Mouse (Mus musculus) megakaryocyte, embryonic 14.5 days (primary cell): ENCODE data around the gene Med28. TPM values are rescaled to one million over a fixed set of nuclear protein-coding genes. Genes with fewer than 3 reads are reported as not detected.
A peak's percentile ranks its signal among the peaks of the same experiment; 100 is the strongest.

Experiments used
- H3K27me3 ChIP-seq: replicated peaks from 2 replicates; pipeline ENCODE3; 2012; ENCODE audit warnings: inconsistent platforms
- H3K36me3 ChIP-seq: replicated peaks from 2 replicates; pipeline ENCODE3; 2012; ENCODE audit warnings: low read length, inconsistent platforms, mixed read lengths
- H3K4me1 ChIP-seq: 2 replicates; pipeline ENCODE4 v1.6.1; 2012; ENCODE audit warnings: inconsistent platforms
- H3K4me3 ChIP-seq: replicated peaks from 2 replicates; pipeline ENCODE3; 2012; ENCODE audit warnings: moderate library complexity, mild to moderate bottlenecking, inconsistent platforms
- H3K9me3 ChIP-seq: 2 replicates; pipeline ENCODE4 v1.6.1; 2012; ENCODE audit warnings: inconsistent platforms
- FLI1 ChIP-seq: IDR thresholded peaks from 2 replicates; pipeline ENCODE4 v1.6.1; 2012; ENCODE audit warnings: low read length, inconsistent platforms, mixed read lengths
- GATA1 ChIP-seq: IDR thresholded peaks from 3 replicates; pipeline ENCODE4 v1.6.1; 2012; ENCODE audit warnings: mixed read lengths, low read length, inconsistent platforms, borderline replicate concordance
- polyA plus RNA-seq: library from polyadenylated mRNA; stranded (reverse); fragments of >175 nt; gene quantifications from 2 replicates; pipeline ENCODE4 v1.2.3, GENCODE M21; 2012; ENCODE audit warnings: low replicate concordance; ENCODE audit not compliant: insufficient read depth

Gene Med28
- polyA plus RNA-seq, 1 experiment: 28.8 TPM

DNA sequence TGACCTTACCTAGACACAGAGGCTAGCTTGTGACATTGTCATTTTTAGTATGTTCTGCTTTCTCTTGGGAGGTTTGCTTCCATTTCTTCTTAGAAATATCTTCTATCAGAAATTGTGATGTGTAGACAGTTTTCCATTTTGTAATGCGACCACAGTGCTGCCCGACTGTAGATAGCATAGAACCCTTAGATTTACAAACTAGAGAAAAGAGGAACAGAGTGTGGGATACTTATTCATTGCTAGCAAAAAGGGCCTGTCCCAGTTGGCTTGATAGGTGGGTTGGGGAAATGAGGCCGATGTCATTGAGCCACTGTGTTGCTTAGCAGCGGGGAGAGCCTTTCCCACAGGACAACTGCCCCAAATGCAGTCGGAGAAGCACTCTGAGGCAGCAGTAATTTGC, 22.5 kb upstream of the Med28 start:
- Histone ChIP-seq H3K4me3 (no peak overlapping the region), H3K4me1 (peaks cover 43% of the 10 kb centered on the region), H3K27me3 (no peaks in the 10 kb centered on the region), H3K9me3 (no peaks in the 10 kb centered on the region), H3K36me3 (peaks cover 73% of the 10 kb centered on the region)
- no peak for TF ChIP-seq FLI1
- TF ChIP-seq GATA1: no peak

DNA sequence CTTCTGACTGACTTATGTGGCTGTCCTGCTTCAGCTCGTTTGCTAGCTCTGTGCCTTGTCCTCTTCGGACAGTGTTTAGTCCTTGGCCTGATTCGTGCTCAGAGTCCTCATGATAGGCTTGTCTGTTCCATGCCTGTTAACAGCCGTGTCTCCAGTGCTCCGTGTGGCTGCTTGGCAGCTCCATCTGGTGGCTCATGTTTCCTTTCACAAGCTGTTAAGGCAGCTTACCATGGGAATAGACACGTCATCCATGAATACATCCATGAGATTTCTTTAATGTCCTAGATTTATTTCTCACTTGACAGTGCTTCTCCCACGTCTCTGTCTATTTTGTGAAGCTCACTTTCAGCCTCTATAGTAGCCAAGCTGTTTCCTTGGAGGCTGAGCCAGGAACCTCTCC, 10.0 kb upstream of the Med28 start:
- Histone ChIP-seq H3K4me3 (no peak overlapping the region), H3K4me1 (no peaks in the 10 kb centered on the region), H3K27me3 (no peaks in the 10 kb centered on the region), H3K9me3 (no peaks in the 10 kb centered on the region), H3K36me3 (peaks cover 95% of the 10 kb centered on the region)
- TF ChIP-seq GATA1: no peak
- TF ChIP-seq FLI1: no peak

DNA sequence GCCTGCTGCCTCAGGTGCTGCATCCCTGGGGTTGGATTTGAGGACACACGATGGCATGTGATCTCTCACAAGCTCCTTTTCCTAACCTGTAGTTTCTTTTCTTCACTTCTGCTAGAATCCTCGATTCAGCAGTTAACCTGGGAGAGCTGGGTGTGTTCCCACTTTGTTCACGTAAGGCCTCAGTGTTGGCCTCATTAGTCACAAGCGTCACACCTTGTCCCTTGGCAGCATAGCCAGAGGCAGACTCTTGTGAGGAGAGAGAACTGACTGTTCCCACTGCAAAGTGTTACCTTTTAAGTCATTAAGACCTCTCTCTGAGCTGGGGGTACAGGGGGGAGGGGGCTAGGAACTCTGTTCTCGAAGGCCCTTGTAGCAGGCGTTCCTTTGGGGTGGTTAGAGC, 7.1 kb upstream of the Med28 start:
- H3K4me3 ChIP-seq: no peak overlapping the region
- TF ChIP-seq GATA1: no peak
- TF ChIP-seq FLI1: no peak
- H3K36me3 ChIP-seq: peaks cover 84% of the 10 kb centered on the region
- no peaks in the 10 kb centered on the region for H3K9me3 ChIP-seq
- no peaks in the 10 kb centered on the region for H3K27me3 ChIP-seq
- no peaks in the 10 kb centered on the region for H3K4me1 ChIP-seq

DNA sequence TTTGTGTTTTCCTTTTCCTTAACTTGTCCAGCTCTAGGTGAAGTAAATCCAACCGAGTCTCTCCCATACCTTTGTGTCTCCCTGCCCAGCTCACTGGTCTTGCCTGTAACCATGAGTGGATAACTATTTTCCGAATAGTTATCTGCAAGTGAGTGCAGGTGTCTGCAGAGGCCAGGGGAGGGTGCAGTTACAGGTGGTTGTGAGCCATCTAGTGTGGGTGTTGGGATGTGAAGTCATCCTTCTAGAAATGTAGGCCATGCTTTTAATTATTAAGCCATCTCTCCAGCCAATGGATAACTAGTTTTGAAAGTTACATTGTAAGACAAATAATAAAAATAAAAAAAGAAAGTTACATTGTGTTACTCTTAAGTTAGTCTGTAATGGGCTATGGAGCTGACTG, 6.5 kb upstream of the Med28 start:
- Histone ChIP-seq H3K9me3 (no peaks in the 10 kb centered on the region), H3K4me1 (no peaks in the 10 kb centered on the region), H3K36me3 (peaks cover 79% of the 10 kb centered on the region), H3K4me3 (no peak overlapping the region), H3K27me3 (no peaks in the 10 kb centered on the region)
- TF ChIP-seq GATA1: no peak
- TF ChIP-seq FLI1: no peak

DNA sequence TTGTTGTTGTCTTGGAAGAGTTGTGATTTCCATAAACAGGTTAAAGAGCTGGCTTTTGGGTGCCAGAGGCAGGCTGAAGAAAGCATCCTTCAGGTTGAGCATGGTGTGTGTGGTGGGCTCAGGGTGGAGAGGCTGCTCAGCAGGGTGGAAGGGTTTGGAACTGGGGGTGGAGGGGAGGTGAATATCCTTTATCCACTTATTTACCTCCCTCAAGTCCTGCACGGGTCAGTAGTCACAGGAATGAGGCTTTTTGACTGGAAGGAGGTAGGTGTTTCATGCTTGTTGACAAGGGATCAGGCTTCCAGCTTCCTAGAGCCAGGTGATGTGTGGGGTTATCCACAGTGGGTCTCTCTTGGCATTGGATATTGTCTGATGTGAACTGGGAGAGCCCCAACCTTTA, 5.4 kb upstream of the Med28 start:
- H3K4me1 ChIP-seq: peaks cover 6% of the 10 kb centered on the region
- TF ChIP-seq FLI1 (no peak), GATA1 (no peak)

DNA sequence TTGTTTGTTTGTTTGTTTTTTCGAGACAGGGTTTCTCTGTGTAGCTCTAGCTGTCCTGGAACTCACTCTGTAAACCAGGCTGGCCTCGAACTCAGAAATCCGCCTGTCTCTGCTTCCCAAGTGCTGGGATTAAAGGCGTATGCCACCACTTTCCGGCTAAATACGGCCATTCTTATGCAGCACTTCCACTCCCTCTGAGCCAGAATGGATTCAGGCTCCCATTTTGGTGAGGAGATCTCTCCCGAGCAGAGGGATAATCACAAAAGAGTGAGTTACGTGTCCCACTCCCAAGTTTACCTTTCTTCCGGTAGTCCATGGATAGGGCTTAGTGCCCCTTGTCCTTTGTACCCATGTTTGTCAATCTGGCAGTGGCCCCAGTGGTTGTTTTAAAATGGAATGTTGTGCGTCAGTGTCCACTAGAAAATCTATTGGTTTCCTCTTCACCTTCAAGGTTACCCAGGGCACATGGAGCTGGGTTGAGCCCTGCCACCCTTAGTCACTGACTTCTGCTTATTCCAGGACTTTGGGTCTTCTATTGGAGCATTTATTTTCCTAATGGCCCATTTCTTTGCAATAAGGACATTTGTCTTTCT, 4.8 kb upstream of the Med28 start:
- H3K36me3 ChIP-seq: peaks cover 64% of the 10 kb centered on the region
- peaks cover 9% of the 10 kb centered on the region for H3K4me1 ChIP-seq
- H3K4me3 ChIP-seq: no peak overlapping the region
- TF ChIP-seq FLI1: no peak
- TF ChIP-seq GATA1: no peak
- no peaks in the 10 kb centered on the region for H3K9me3 ChIP-seq
- no peaks in the 10 kb centered on the region for H3K27me3 ChIP-seq

More for the DNA sequence above, 5.4 kb upstream of the Med28 start:
- no peaks in the 10 kb centered on the region for H3K9me3 ChIP-seq
- H3K27me3 ChIP-seq: no peaks in the 10 kb centered on the region
- H3K36me3 ChIP-seq: peaks cover 71% of the 10 kb centered on the region
- H3K4me3 ChIP-seq: no peak overlapping the region

DNA sequence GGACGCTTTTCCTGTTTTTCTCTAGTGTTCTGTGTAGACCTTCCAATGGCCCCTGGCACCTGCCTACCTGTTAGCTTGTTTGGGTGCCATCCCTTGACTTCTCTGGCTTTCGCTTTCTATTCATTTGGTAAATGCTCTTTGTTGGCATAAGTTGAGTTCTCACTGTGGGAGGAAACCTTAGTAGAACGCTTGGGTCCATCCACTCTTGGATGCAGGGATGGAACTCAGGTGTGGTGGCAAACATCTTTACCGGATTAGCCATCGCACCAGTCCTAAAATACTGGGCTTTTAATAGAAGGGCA, 731 bp downstream of the Med28 start:
- peaks cover 27% of the 10 kb centered on the region for H3K4me1 ChIP-seq
- H3K27me3 ChIP-seq: no peaks in the 10 kb centered on the region
- TF ChIP-seq GATA1 (no peak), FLI1 (no peak)
- no peaks in the 10 kb centered on the region for H3K9me3 ChIP-seq
- peak overlapping the region; percentile 99 for H3K4me3 ChIP-seq
- H3K36me3 ChIP-seq: peaks cover 48% of the 10 kb centered on the region

DNA sequence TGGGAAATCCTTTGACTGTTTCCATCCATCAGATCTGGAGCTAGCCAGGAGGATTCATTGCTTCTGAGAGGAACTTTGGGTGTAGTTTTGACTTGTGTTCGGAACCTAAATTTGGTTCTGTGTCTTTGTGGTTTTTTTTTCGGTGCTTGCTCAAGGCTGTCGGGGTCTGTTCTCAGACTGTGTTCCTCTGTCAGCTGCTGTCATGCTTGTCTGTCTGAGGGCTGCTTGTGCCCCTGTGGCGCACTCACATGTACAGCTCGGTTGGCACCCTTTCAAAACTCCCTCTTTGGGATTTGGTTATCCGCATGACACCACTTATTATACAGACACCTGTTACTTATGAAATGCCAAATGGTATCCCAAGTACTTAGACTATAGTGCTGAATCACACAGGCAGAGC, 1.6 kb downstream of the Med28 start:
- TF ChIP-seq FLI1 (no peak), GATA1 (no peak)
- no peaks in the 10 kb centered on the region for H3K9me3 ChIP-seq
- peaks cover 48% of the 10 kb centered on the region for H3K36me3 ChIP-seq
- H3K27me3 ChIP-seq: no peaks in the 10 kb centered on the region
- peak overlapping the region; percentile 40 for H3K4me3 ChIP-seq
- peaks cover 27% of the 10 kb centered on the region for H3K4me1 ChIP-seq

DNA sequence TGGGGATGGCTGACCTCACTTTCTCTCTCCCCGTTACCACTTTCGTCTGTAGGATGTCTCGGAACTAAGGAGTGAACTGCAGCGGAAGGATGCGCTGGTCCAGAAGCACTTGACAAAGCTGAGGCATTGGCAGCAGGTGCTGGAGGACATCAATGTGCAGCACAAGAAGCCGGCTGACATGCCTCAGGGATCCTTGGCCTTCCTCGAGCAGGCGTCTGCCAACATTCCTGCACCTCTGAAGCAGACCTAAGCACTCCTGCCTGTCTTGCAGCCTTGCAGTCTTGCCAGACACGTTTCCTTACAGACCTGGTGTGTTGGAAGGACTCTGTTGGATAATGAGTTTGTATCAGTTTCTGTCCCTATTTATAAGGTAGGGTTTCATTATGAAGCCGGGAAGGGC, 5.1 kb downstream of the Med28 start:
- Histone ChIP-seq H3K9me3 (no peaks in the 10 kb centered on the region), H3K27me3 (no peaks in the 10 kb centered on the region), H3K4me1 (peaks cover 17% of the 10 kb centered on the region), H3K36me3 (peaks cover 76% of the 10 kb centered on the region), H3K4me3 (peak overlapping the region; percentile 14)
- TF ChIP-seq FLI1 (no peak), GATA1 (no peak)

DNA sequence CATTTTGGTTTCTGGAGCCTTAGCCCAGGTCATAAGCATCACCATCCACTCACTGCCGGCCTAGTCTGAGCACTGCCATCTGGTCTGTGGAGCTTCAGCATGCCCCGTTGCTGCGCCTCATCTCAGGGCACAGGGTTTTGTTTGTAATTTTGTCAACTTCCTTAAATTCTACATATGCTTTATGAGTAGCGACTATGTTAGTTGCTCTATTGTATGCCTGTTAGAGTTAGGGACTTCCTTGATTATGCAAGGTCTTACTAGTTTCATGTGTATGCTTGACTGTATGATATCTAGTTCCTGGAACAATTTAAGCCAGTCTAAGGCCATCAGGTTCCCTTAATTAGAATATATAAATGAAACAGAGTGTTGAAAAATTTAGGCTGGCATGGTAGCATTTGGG, 6.3 kb downstream of the Med28 start:
- Histone ChIP-seq H3K27me3 (no peaks in the 10 kb centered on the region), H3K36me3 (peaks cover 83% of the 10 kb centered on the region), H3K4me3 (no peak overlapping the region), H3K9me3 (no peaks in the 10 kb centered on the region), H3K4me1 (peaks cover 9% of the 10 kb centered on the region)
- TF ChIP-seq FLI1 (no peak), GATA1 (no peak)

DNA sequence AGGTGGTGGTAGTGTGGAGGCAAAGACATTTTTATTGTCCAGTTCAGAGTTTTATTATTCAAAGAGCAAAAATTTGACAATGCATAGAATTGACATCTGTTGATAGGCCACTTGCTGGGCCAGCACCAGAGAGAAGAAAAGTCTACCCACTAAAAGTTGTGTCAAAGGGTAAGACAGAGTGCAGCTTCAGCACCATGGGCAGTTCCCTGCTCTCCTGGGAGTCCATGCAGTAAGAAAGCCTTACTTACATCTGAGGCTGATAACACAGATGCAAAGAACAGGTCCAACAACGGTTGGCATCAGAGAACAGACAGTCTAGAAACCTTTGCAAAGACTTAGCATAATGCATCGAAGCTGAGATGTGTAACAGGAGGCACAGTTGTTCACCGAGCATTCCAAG, 9.7 kb downstream of the Med28 start:
- Histone ChIP-seq H3K27me3 (no peaks in the 10 kb centered on the region), H3K4me3 (no peak overlapping the region), H3K36me3 (peaks cover 65% of the 10 kb centered on the region), H3K4me1 (peaks cover 8% of the 10 kb centered on the region), H3K9me3 (no peaks in the 10 kb centered on the region)
- TF ChIP-seq FLI1 (no peak), GATA1 (no peak)
